Mouse (Mus musculus): ENCODE measurements around the gene D17Wsu92e. TPM values are rescaled to one million over a fixed set of nuclear protein-coding genes. Genes with fewer than 3 reads are reported as not detected.

Gene D17Wsu92e
- total RNA-seq, 2 experiments from 2014 or later = 182 to 201 TPM

DNA sequence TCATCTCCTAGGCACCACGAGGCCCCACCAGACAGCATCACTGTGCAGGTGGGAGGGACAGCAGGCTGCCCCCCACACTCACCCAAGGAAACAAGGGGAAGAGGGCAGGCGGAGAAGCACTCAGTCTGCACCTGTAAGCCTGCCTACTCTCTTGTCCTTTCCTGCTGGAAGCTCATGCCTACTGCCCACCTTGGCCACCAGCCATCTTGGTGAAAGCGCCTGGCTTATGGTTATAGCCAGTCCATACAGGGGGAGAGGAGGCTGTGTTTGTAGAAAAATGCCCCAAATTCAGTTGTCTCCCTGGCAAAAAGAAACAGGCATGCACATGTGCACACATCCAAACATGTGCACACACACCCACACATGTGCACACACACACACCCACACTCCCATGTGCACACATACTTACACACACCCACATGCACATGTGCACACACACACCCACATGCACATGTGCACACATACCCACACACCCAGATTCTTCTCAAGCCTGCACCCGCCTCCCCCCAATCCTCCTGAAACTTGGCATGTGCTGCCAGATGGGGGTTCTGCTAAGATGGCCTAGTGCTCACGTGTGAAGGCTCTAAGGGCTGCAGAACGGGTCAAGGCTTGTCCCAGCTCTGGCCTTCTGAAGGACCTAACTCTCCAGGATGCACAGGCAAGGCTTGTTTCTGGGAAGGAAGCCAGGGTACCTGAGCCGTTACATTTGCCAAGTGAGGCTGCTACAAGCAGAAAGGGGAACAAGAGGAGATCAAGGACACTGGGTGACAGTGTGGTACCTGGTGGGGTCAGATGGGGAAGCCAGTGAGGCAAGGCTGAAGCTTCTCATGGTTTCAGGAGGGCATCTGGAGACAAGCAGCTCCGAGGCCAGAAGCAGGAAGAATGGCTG lies 68.9 kb downstream of the D17Wsu92e start:
- no peak for DNase-seq
- Histone ChIP-seq H3K4me3 (no peak overlapping the region), H3K27ac (no peak overlapping the region)
- TF ChIP-seq CTCF (IDR thresholded peaks at IDR 0.05) = no peak
- intact Hi-C loops (cut with DNase I) = no loop called here

- intact Hi-C loops (cut with DNase I) = no loop called here
- H3K27ac ChIP-seq = peak overlapping the region; percentile 16; the same call in 1 of the 2 replicates
- H3K4me3 ChIP-seq = no peak overlapping the region
- DNase-seq = peak; percentile 48
- no peak for TF ChIP-seq CTCF (IDR thresholded peaks at IDR 0.05)
Observed at GRCm38 (mm10) chr17:27750451-27750942, 70.0 kb downstream of the D17Wsu92e start.

DNA sequence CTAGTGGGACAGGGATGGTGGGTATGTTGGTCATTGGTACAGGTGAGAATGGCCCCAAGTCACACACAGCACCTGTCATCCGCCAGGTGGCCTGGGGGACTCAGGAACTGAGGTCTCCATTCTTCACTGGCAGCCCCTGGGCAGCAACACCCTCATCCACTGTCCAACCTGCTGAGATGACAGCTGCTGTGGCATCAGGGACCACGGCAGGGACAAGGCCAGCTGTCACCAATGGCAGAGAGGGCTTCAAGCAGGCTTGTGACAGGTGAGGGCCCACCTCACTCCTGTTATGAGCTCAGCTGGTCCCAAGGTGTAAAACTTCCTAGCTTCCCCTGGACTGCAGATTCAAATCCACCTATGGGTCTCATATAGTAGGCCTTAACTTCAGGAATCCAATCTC lies 72.3 kb downstream of the D17Wsu92e start:
- Histone ChIP-seq H3K4me3 (no peak overlapping the region), H3K27ac (no peak overlapping the region)
- no peak for DNase-seq
- intact Hi-C loops (cut with DNase I) = no loop called here
- no peak for TF ChIP-seq CTCF (IDR thresholded peaks at IDR 0.05)

DNA sequence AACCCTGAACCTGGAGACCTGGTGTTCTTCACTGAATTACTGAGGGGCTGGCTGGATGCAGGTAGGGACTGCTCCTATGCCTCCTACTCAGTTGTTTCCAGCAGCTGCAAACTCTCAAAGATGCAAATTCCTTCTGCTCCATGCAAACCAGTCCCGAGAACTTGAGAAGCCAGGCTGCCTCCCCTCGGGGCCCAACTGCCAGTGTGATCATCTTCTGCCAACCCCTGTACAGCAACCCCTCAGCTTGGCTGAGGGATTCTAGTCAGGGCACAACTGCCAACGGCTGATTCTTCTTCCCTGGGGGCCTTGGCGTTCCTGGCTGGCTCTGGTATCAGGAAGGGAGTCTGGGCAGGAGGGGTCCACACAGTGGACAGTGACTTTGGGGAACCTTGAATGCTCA lies 74.0 kb downstream of the D17Wsu92e start:
- peak; percentile 35 for DNase-seq
- TF ChIP-seq CTCF (IDR thresholded peaks at IDR 0.05) = no peak
- H3K27ac ChIP-seq = no peak overlapping the region
- H3K4me3 ChIP-seq = no peak overlapping the region
- intact Hi-C loops (cut with DNase I) = no loop called here

DNA sequence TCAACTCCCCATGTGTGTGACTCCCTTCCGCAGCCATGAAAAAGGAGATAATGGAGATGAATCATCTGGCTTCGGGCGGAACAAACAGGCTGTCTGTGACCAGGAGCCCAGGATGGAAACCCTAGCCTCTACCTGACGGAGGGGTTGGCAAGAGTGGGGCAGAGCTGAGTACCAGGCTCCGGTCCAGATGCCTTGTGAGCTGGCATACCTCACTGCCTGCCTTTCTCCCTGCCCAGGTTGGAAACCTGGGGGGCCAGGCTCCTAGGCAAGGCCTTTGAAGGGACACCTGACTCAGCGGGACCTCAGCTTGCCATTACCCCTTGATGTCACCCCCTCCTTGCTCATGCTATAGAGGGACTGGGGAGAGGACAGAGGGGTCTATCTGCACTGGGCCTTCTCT lies 79.5 kb downstream of the D17Wsu92e start:
- TF ChIP-seq CTCF (IDR thresholded peaks at IDR 0.05) = no peak

GRCm38 (mm10) chr17:27734344-27735073 lies 85.9 kb downstream of the D17Wsu92e start:
- Histone ChIP-seq H3K27ac (no peak overlapping the region), H3K4me3 (no peak overlapping the region)
- no peak for DNase-seq
- intact Hi-C loops (cut with DNase I) = no loop called here
- TF ChIP-seq CTCF (IDR thresholded peaks at IDR 0.05) = no peak

More for the DNA sequence above, 79.5 kb downstream of the D17Wsu92e start:
- intact Hi-C loops (cut with DNase I) = no loop called here
- H3K27ac ChIP-seq = no peak overlapping the region
- no peak overlapping the region for H3K4me3 ChIP-seq
- no peak for DNase-seq

- no peak overlapping the region for H3K4me3 ChIP-seq
- DNase-seq = no peak
- intact Hi-C loops (cut with DNase I) = no loop called here
- TF ChIP-seq CTCF (IDR thresholded peaks at IDR 0.05) = no peak
- no peak overlapping the region for H3K27ac ChIP-seq
Observed at GRCm38 (mm10) chr17:27732694-27733093, 87.8 kb downstream of the D17Wsu92e start.

- TF ChIP-seq CTCF (IDR thresholded peaks at IDR 0.05) = no peak
- no peak overlapping the region for H3K4me3 ChIP-seq
- intact Hi-C loops (cut with DNase I) = no loop called here
- no peak overlapping the region for H3K27ac ChIP-seq
- no peak for DNase-seq
Observed at GRCm38 (mm10) chr17:27732152-27732551, 88.3 kb downstream of the D17Wsu92e start.

DNA sequence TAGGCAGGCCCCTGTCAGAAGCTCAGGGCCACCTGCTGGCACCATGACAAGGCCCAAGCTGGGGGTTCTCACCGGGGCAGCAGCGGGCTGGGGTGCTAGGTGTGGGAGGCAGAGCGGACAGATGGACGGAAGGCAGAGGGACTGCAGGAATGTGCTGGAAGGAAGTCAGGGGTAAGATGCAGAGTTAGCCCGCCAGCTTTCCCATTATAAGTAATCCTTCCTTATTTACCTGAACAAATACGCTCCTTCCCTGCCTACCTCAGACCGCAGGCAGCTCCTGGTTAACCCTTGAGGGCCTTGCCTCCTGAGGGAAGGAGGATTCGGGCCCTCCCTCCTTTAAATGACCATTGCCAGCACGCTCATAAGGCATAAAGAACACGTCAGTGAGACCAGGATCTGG lies 91.7 kb downstream of the D17Wsu92e start, which contains the start of gene Spdef:
Gene Spdef (minus strand): TSS at position 186 of the 400 bp plus-strand sequence.
- no peak for DNase-seq
- TF ChIP-seq CTCF (IDR thresholded peaks at IDR 0.05) = no peak
- H3K4me3 ChIP-seq = no peak within 1 kb of the TSS
- no peak within 1 kb of the TSS for H3K27ac ChIP-seq
- intact Hi-C loops (cut with DNase I) = no loop called here

GRCm38 (mm10) chr17:27726527-27726926 lies 93.9 kb downstream of the D17Wsu92e start:
- intact Hi-C loops (cut with DNase I) = no loop called here
- TF ChIP-seq CTCF (IDR thresholded peaks at IDR 0.05) = no peak
- no peak overlapping the region for H3K4me3 ChIP-seq

GRCm38 (mm10) chr17:27725412-27725811 lies 95.0 kb downstream of the D17Wsu92e start:
- no peak for DNase-seq
- no peak for TF ChIP-seq CTCF (IDR thresholded peaks at IDR 0.05)
- intact Hi-C loops (cut with DNase I) = no loop called here
- no peak overlapping the region for H3K4me3 ChIP-seq
- no peak overlapping the region for H3K27ac ChIP-seq

More at GRCm38 (mm10) chr17:27726527-27726926, 93.9 kb downstream of the D17Wsu92e start:
- no peak for DNase-seq
- H3K27ac ChIP-seq = no peak overlapping the region

DNA sequence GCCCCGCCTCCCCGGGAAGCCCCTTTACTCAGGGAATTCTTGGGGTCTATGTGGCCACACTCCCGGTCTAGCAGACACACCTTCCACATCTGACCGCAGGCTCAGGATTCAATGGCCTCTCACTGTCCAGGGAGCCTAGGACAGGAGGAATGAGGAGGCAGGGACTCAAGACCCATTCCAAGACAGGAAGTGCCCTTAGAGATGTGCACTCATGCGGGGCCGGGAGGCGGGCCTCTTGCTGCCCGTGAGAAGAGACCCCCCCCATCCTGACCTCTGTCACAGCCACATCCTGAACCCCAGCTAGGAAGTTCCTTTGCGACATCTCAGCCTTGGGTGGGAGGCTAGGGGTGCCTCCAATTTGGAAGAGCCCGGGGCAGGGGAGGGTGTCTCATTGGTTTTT lies 95.4 kb downstream of the D17Wsu92e start:
- intact Hi-C loops (cut with DNase I) = no loop called here
- TF ChIP-seq CTCF (IDR thresholded peaks at IDR 0.05) = no peak
- H3K4me3 ChIP-seq = no peak overlapping the region
- no peak for DNase-seq
- H3K27ac ChIP-seq = no peak overlapping the region

DNA sequence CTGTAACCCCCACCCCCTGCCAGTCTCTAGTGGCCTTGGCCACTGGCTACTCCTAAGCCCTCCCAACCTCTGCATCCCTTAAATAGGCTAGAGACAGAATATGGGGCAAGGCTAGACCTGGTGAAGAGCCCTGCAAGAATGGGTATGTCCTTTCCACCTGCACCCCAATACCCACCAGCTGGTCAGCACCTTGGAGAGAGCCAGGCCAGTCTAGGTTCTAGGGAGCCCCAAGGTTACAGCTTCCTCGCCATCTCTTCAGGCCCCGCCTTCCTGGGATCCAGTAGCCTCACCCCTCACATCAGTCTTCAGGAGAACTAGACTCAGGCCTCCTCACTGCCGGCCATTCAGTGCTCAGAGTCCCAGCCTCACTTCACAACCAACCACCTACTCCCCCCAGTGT lies 96.1 kb downstream of the D17Wsu92e start:
- DNase-seq = no peak
- H3K27ac ChIP-seq = no peak overlapping the region
- intact Hi-C loops (cut with DNase I) = no loop called here

More for the DNA sequence above, 96.1 kb downstream of the D17Wsu92e start:
- H3K4me3 ChIP-seq = no peak overlapping the region
- no peak for TF ChIP-seq CTCF (IDR thresholded peaks at IDR 0.05)
